29 mouse cellular contexts compared by ENCODE assay signal in genomic region chr1:127498746-127499145, GRCm38 (mm10).
A peak's percentile ranks its signal among the peaks of the same experiment; 100 is the strongest.
DNase-seq lines count a peak whose midpoint lies in the region; ATAC-seq lines count a peak whose summit lies in the region.
"Had no signal": no experiment of that assay in that cellular context is flagged by ENCODE, and none has a peak within 500 bp of the region (broad histone marks: within the 10 kb centered on the region; RNA-seq: fewer than 3 reads in every experiment).

No protein-coding gene starts in this region.

- peak; percentile 51; the same call in 1 of the 2 replicates for ATAC-seq in embryonic facial prominence, embryonic 11.5 days (replicated peaks; ENCODE audit: insufficient number of reproducible peaks, low FRiP score, low TSS enrichment, low read depth)
- 0 out of 2 replicates have a peak, but pooled peaks have one; percentile 40 for ATAC-seq in kidney, embryonic 14.5 days (ENCODE audit: low FRiP score, low TSS enrichment)
- ATAC-seq in midbrain, embryonic 11.5 days (ENCODE audit: low FRiP score), result no peak
- no peak for ATAC-seq in midbrain, embryonic 13.5 days
- ATAC-seq: activated CD4-positive, CD25-positive, alpha-beta regulatory T cell, adult 4 months; forebrain, embryonic 13.5 days; forebrain, embryonic 16.5 days; hindbrain, postnatal 0 days; inflammation-experienced regulatory T-cells, adult 6 months; Patski had no signal

- no peak for DNase-seq in embryonic facial prominence, embryonic 11.5 days (ENCODE audit: low spot score)
- no peak for DNase-seq in embryonic facial prominence, embryonic 10.5 days (ENCODE audit: low spot score)
- no peak for DNase-seq in kidney, adult 11 months
- DNase-seq in midbrain, embryonic 11.5 days (ENCODE audit: low spot score, missing footprints), result peak; percentile 80
- no peak for DNase-seq in adrenal gland, postnatal 10 days
- no peak for DNase-seq in thymus, postnatal 36 days
- DNase-seq: adrenal gland, adult 8-10 months; adrenal gland, postnatal 36 days; cerebellum, adult 18-20 months; cerebellum, adult 9-10 months; cerebellum, postnatal 14 days; gastrocnemius, adult 2 months; gastrocnemius, postnatal 14 days; heart, adult 18-20 months; heart, postnatal 14 days; heart, postnatal 4 days had no signal

- H3K4me2 ChIP-seq in embryonic facial prominence, embryonic 11.5 days (ENCODE audit: low read depth, low read length), result no peak overlapping the region
- H3K4me2 ChIP-seq in kidney, embryonic 14.5 days (replicated peaks; ENCODE audit: low read depth, low read length), result no peak overlapping the region
- no peak overlapping the region for H3K4me2 ChIP-seq in midbrain, embryonic 11.5 days
- no peak overlapping the region for H3K4me2 ChIP-seq in midbrain, embryonic 13.5 days (replicated peaks)
- H3K4me2 ChIP-seq: embryonic facial prominence, embryonic 13.5 days; forebrain, embryonic 13.5 days; heart, embryonic 13.5 days; hindbrain, embryonic 14.5 days had no signal

- 56% methylated on average over 9 of the region's 9 CpGs for WGBS in embryonic facial prominence, embryonic 11.5 days
- 62% methylated on average over 9 of the region's 9 CpGs for WGBS in embryonic facial prominence, embryonic 10.5 days
- 37% methylated on average over 9 of the region's 9 CpGs for WGBS in kidney, embryonic 14.5 days
- 73% methylated on average over 9 of the region's 9 CpGs for WGBS in midbrain, embryonic 11.5 days
- 67% methylated on average over 9 of the region's 9 CpGs for WGBS in midbrain, embryonic 13.5 days

- H3K9ac ChIP-seq in embryonic facial prominence, embryonic 11.5 days (replicated peaks; ENCODE audit: low read length), result no peak overlapping the region
- no peak overlapping the region for H3K9ac ChIP-seq in kidney, embryonic 14.5 days (ENCODE audit: low read depth, low read length)
- no peak overlapping the region for H3K9ac ChIP-seq in midbrain, embryonic 11.5 days (ENCODE audit: low read length)
- H3K9ac ChIP-seq in midbrain, embryonic 13.5 days (replicated peaks), result no peak overlapping the region
- H3K9ac ChIP-seq: embryonic facial prominence, embryonic 13.5 days; forebrain, embryonic 13.5 days; heart, embryonic 13.5 days; hindbrain, embryonic 14.5 days had no signal

- no peak overlapping the region for H3K27ac ChIP-seq in embryonic facial prominence, embryonic 11.5 days (replicated peaks; ENCODE audit: low read depth, low read length)
- H3K27ac ChIP-seq in embryonic facial prominence, embryonic 10.5 days (replicated peaks), result no peak overlapping the region
- no peak overlapping the region for H3K27ac ChIP-seq in kidney, embryonic 14.5 days (ENCODE audit: low read depth, low read length)
- no peak overlapping the region for H3K27ac ChIP-seq in midbrain, embryonic 11.5 days (ENCODE audit: low read depth, low read length)
- no peak overlapping the region for H3K27ac ChIP-seq in midbrain, embryonic 13.5 days
- H3K27ac ChIP-seq: embryonic facial prominence, embryonic 13.5 days; forebrain, embryonic 13.5 days; gastrocnemius, adult 2 months; heart, embryonic 13.5 days; hindbrain, embryonic 14.5 days; hindbrain, postnatal 0 days had no signal

- H3K9me3 ChIP-seq in embryonic facial prominence, embryonic 11.5 days (replicated peaks; ENCODE audit: control insufficient read depth, low read length), result no peaks in the 10 kb centered on the region
- H3K9me3 ChIP-seq in embryonic facial prominence, embryonic 10.5 days, result 0 out of 2 replicates have a peak, but pooled peaks cover under 1% of the 10 kb centered on the region
- no peaks in the 10 kb centered on the region for H3K9me3 ChIP-seq in kidney, embryonic 14.5 days (ENCODE audit: control insufficient read depth, low read length)
- H3K9me3 ChIP-seq in midbrain, embryonic 11.5 days (ENCODE audit: control insufficient read depth, low read length), result no peaks in the 10 kb centered on the region
- H3K9me3 ChIP-seq in midbrain, embryonic 13.5 days, result no peaks in the 10 kb centered on the region
- H3K9me3 ChIP-seq: embryonic facial prominence, embryonic 13.5 days; forebrain, embryonic 13.5 days; heart, embryonic 13.5 days had no signal

- no peaks in the 10 kb centered on the region for H3K36me3 ChIP-seq in embryonic facial prominence, embryonic 11.5 days (replicated peaks; ENCODE audit: control insufficient read depth, insufficient read depth, low read depth, low read length)
- H3K36me3 ChIP-seq in embryonic facial prominence, embryonic 10.5 days (replicated peaks), result no peaks in the 10 kb centered on the region
- no peaks in the 10 kb centered on the region for H3K36me3 ChIP-seq in kidney, embryonic 14.5 days (ENCODE audit: control insufficient read depth, insufficient read depth, low read length)
- no peaks in the 10 kb centered on the region for H3K36me3 ChIP-seq in midbrain, embryonic 11.5 days (ENCODE audit: control insufficient read depth, insufficient read depth, low read length)
- H3K36me3 ChIP-seq in midbrain, embryonic 13.5 days, result peaks cover 10% of the 10 kb centered on the region; the same call in 1 of the 2 replicates
- H3K36me3 ChIP-seq: embryonic facial prominence, embryonic 13.5 days; G1E; heart, embryonic 13.5 days had no signal

- no peaks in the 10 kb centered on the region for H3K27me3 ChIP-seq in embryonic facial prominence, embryonic 11.5 days (ENCODE audit: control insufficient read depth, insufficient read depth, low read length)
- H3K27me3 ChIP-seq in embryonic facial prominence, embryonic 10.5 days (replicated peaks; ENCODE audit: low read depth, poor library complexity, severe bottlenecking), result no peaks in the 10 kb centered on the region
- no peaks in the 10 kb centered on the region for H3K27me3 ChIP-seq in kidney, embryonic 14.5 days (ENCODE audit: control insufficient read depth, insufficient read depth, low read length)
- no peaks in the 10 kb centered on the region for H3K27me3 ChIP-seq in midbrain, embryonic 11.5 days (ENCODE audit: control insufficient read depth, insufficient read depth, low read length)
- peaks cover 6% of the 10 kb centered on the region; the same call in 1 of the 2 replicates for H3K27me3 ChIP-seq in midbrain, embryonic 13.5 days
- H3K27me3 ChIP-seq: embryonic facial prominence, embryonic 13.5 days; heart, embryonic 13.5 days had no signal

- H3K4me1 ChIP-seq in embryonic facial prominence, embryonic 11.5 days (ENCODE audit: control insufficient read depth, insufficient read depth, low read length), result no peaks in the 10 kb centered on the region
- H3K4me1 ChIP-seq in embryonic facial prominence, embryonic 10.5 days, result no peaks in the 10 kb centered on the region
- H3K4me1 ChIP-seq in kidney, embryonic 14.5 days (ENCODE audit: control insufficient read depth, insufficient read depth, low read length), result no peaks in the 10 kb centered on the region
- no peaks in the 10 kb centered on the region for H3K4me1 ChIP-seq in midbrain, embryonic 11.5 days (ENCODE audit: control insufficient read depth, insufficient read depth, low read length)
- peaks cover 12% of the 10 kb centered on the region for H3K4me1 ChIP-seq in midbrain, embryonic 13.5 days (replicated peaks)
- H3K4me1 ChIP-seq: embryonic facial prominence, embryonic 13.5 days; forebrain, embryonic 13.5 days had no signal

- H3K4me3 ChIP-seq in embryonic facial prominence, embryonic 11.5 days (ENCODE audit: low read depth, low read length), result no peak overlapping the region
- no peak overlapping the region for H3K4me3 ChIP-seq in embryonic facial prominence, embryonic 10.5 days
- no peak overlapping the region for H3K4me3 ChIP-seq in kidney, embryonic 14.5 days (ENCODE audit: low read length)
- H3K4me3 ChIP-seq in midbrain, embryonic 11.5 days (ENCODE audit: low read depth, low read length), result no peak overlapping the region
- no peak overlapping the region for H3K4me3 ChIP-seq in midbrain, embryonic 13.5 days (replicated peaks)
- H3K4me3 ChIP-seq: embryonic facial prominence, embryonic 13.5 days; erythroblast, embryonic 14.5 days; forebrain, embryonic 13.5 days; gastrocnemius, adult 2 months; heart, embryonic 13.5 days had no signal

Comparison
In these comparisons a context has a peak if more than half of its experiments do, and no peak if none do; other contexts are left out.
1. ATAC-seq: peak in embryonic facial prominence, embryonic 11.5 days (single experiment) and kidney, embryonic 14.5 days (single experiment); none in midbrain, embryonic 11.5 days (single experiment) and midbrain, embryonic 13.5 days (single experiment).